Mouse (Mus musculus) neural tube, embryonic 13.5 days (tissue): Measurements from ENCODE around the gene Capn2. TPM values are rescaled to one million over a fixed set of nuclear protein-coding genes. Genes with fewer than 3 reads are reported as not detected.

Experiments used
- polyA plus RNA-seq: library from polyadenylated mRNA; unstranded; fragments of >200 nt; fragmentation: Nextera tagmentation; extraction: Ambion mirVana; gene quantifications from 2 replicates; pipeline ENCODE4 v1.2.1, GENCODE M21; 2015

The Capn2 gene
- polyA plus RNA-seq, 1 experiment from 2014 or later = 95.5 TPM

Other genes with a start within 250 kb of the Capn2 start
- gene Degs1, start 234.8 kb downstream of the Capn2 start, polyA plus RNA-seq = 80.5 and 82.9 TPM in 2 replicates
- gene Fbxo28, start 176.0 kb downstream of the Capn2 start, polyA plus RNA-seq = 27.2 and 28.1 TPM in 2 replicates
- gene Trp53bp2, start 108.4 kb downstream of the Capn2 start, polyA plus RNA-seq = 21.1 and 24.9 TPM in 2 replicates
- gene Capn8, start 47.4 kb upstream of the Capn2 start, polyA plus RNA-seq = 0.29 TPM in 1 of 2 replicates, not detected in the other
- not detected in 2 replicates for gene Ccdc185, start 231.6 kb upstream of the Capn2 start, polyA plus RNA-seq
- gene Susd4, start 246.3 kb upstream of the Capn2 start, polyA plus RNA-seq = 72.3 and 73.9 TPM in 2 replicates